Mouse (Mus musculus) layer of hippocampus, postnatal 36 days (tissue): ENCODE data around the gene Ric3. TPM values are rescaled to one million over a fixed set of nuclear protein-coding genes. Genes with fewer than 3 reads are reported as not detected.

Source experiments
- DNase-seq, 2 experiments: peaks; one replicate each; pipeline ENCODE4 v3.0.0; 2022
- total RNA-seq, 2 experiments: library from RNA; stranded (reverse); gene quantifications; 2 replicates each; pipeline ENCODE4 v1.2.3; 2021

The Ric3 gene
- total RNA-seq, 2 experiments from 2014 or later: 66.5 to 71.3 TPM

GRCm38 (mm10) chr7:109000315-109000954 is 82.7 kb downstream of the Ric3 start:
- DNase-seq: peak; percentile 40 to 49

DNA sequence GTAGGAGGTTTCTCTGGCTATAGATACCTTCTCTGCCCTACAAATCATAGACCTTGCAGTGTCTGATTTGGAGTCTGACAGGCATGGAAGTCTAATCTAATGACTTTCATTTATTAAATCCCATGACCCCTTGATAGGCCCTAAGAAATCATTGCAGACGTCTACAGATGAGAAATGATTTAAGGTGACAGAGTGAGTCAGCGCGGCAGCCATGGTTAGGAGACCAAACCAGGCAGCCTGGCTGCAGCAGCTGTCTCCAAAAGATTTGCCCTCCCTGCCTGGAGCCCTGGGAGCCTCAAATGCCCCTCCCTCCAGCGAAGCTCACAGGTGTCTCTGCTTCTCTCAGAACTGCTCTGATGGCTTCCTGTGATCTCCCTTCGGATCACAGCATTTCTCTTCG is 87.0 kb downstream of the Ric3 start:
- DNase-seq: no peak

DNA sequence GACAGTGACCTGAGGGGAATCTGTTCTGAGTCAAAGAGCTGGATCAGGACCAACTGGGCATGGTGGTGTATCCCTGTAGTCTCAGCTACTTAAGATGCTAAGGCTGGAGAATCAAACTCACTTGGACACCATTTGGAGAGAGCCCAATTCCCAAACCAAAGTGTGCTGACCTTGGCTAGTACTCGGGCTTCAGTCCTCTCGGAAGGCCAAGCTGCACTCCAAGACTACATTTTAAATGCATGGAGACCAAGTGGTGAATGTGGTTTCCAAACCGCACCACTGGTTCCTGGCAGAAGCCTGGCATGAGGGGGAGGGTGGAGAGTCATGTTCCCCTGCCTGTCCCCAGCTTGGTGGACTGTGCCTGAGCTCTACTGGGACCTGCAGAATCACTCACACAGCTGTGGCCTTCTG is 89.2 kb downstream of the Ric3 start:
- DNase-seq: no peak

- no peak for DNase-seq
These were observed 89.9 kb downstream of the Ric3 start for GRCm38 (mm10) chr7:108993230-108993629.

GRCm38 (mm10) chr7:108991207-108991606 is 91.9 kb downstream of the Ric3 start:
- peak; percentile 43 to 67 for DNase-seq

GRCm38 (mm10) chr7:108985934-108986708 is 97.0 kb downstream of the Ric3 start:
- no peak for DNase-seq

Other genes with a start within 250 kb of the Ric3 start
- gene Olfr516, start 232.8 kb downstream of the Ric3 start, total RNA-seq: not detected
- gene Olfr517, start 211.0 kb downstream of the Ric3 start, total RNA-seq: not detected
- gene Olfr518, start 198.3 kb downstream of the Ric3 start, total RNA-seq: not detected
- not detected for gene Olfr519, start 188.9 kb downstream of the Ric3 start, total RNA-seq
- gene Nlrp10, start 153.2 kb downstream of the Ric3 start, total RNA-seq: under 1 TPM; 0.32 to 0.35 TPM
- gene Eif3f, start 148.9 kb downstream of the Ric3 start, total RNA-seq: 10 to 100 TPM; 86.8 to 93.7 TPM
- gene Tub, start 133.0 kb downstream of the Ric3 start, total RNA-seq: 100 to 1,000 TPM; 181 to 205 TPM
- gene Lmo1, start 91.9 kb upstream of the Ric3 start, total RNA-seq: 10 to 100 TPM; 64.9 to 68.3 TPM